Mouse (Mus musculus): ENCODE data around the gene Nox4. TPM values are rescaled to one million over a fixed set of nuclear protein-coding genes. Genes with fewer than 3 reads are reported as not detected.
A peak's percentile ranks its signal among the peaks of the same experiment; 100 is the strongest.

The Nox4 gene
- polyA plus RNA-seq, 1 experiment from 2014 or later: 2.5 TPM

DNA sequence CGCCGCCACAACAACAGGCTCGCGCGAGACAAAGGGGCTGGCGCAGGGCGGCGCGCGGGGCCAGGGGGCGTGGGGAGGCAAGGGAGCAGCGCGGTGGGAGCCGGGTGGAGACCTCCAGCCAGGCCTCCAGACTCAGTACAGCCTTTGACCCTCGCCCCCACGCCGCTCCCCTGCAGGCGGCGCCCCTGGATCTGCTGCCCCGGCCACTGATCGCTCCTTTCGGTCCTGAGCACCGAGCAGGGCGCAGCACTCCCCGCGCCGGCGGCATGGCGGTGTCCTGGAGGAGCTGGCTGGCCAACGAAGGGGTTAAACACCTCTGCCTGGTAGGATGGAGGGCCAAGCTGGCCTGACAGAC is 661 bp downstream of the Nox4 start:
- Histone ChIP-seq H3K36me3 (ENCODE audit: control insufficient read depth, insufficient read depth, low read length) (no peaks in the 10 kb centered on the region), H3K4me3 (ENCODE audit: low read depth, low read length) (peak overlapping the region; percentile 63), H3K27ac (ENCODE audit: low read depth, low read length) (peak overlapping the region; percentile 53; the same call in 1 of the 2 replicates), H3K4me2 (ENCODE audit: low read depth) (peak overlapping the region; percentile 59), H3K9ac (ENCODE audit: low read length) (peak overlapping the region; percentile 91), H3K27me3 (ENCODE audit: control insufficient read depth, insufficient read depth, low read length) (no peaks in the 10 kb centered on the region), H3K4me1 (ENCODE audit: control insufficient read depth, insufficient read depth, low read length) (no peaks in the 10 kb centered on the region), H3K9me3 (ENCODE audit: control insufficient read depth, low read length) (no peaks in the 10 kb centered on the region)
- ATAC-seq (ENCODE audit: insufficient read depth, low FRiP score, low TSS enrichment) (peak; percentile 94), DNase-seq (ENCODE audit: low spot score) (peak; percentile 72)
- under 1% methylated on average over 21 of the region's 30 CpGs for WGBS

DNA sequence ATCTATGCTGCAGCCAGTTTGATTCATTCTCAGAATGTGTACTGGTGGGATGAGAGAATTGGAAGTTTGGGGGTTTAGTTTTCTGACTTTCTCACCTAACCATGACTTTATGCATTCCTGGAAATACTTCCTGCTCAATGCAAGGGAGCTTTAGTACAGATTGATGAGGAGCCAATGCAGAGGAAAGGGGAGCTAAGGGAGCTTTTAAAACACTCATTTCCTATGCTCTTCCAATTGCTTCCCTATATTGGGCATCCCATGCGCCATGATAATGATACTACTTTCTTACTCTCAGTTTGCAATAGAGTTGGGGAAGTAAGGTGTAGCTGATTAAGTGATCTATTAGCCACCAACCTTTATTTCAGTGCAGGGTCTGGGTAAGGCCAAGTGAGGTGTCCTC is 1.0 kb downstream of the Nox4 start:
- no peaks in the 10 kb centered on the region for H3K4me1 ChIP-seq (ENCODE audit: control insufficient read depth, insufficient read depth, low read length)
- no peak for ATAC-seq (ENCODE audit: insufficient read depth, low FRiP score, low TSS enrichment)
- H3K27me3 ChIP-seq (ENCODE audit: control insufficient read depth, insufficient read depth, low read length): no peaks in the 10 kb centered on the region
- WGBS: 57% methylated on average over 1 of the region's 1 CpGs
- H3K27ac ChIP-seq (ENCODE audit: low read depth, low read length): no peak overlapping the region
- H3K9ac ChIP-seq (ENCODE audit: low read length): peak overlapping the region; percentile 91
- no peak for DNase-seq (ENCODE audit: low spot score)
- peak overlapping the region; percentile 59 for H3K4me2 ChIP-seq (ENCODE audit: low read depth)
- peak overlapping the region; percentile 63 for H3K4me3 ChIP-seq (ENCODE audit: low read depth, low read length)
- no peaks in the 10 kb centered on the region for H3K36me3 ChIP-seq (ENCODE audit: control insufficient read depth, insufficient read depth, low read length)
- no peaks in the 10 kb centered on the region for H3K9me3 ChIP-seq (ENCODE audit: control insufficient read depth, low read length)

GRCm38 (mm10) chr7:87247926-87248325 is 2.0 kb downstream of the Nox4 start:
- Histone ChIP-seq H3K9ac (ENCODE audit: low read length) (no peak overlapping the region), H3K4me2 (ENCODE audit: low read depth) (no peak overlapping the region), H3K27me3 (ENCODE audit: control insufficient read depth, insufficient read depth, low read length) (no peaks in the 10 kb centered on the region), H3K36me3 (ENCODE audit: control insufficient read depth, insufficient read depth, low read length) (no peaks in the 10 kb centered on the region), H3K4me1 (ENCODE audit: control insufficient read depth, insufficient read depth, low read length) (no peaks in the 10 kb centered on the region), H3K27ac (ENCODE audit: low read depth, low read length) (no peak overlapping the region), H3K4me3 (ENCODE audit: low read depth, low read length) (no peak overlapping the region), H3K9me3 (ENCODE audit: control insufficient read depth, low read length) (no peaks in the 10 kb centered on the region)
- DNase-seq (ENCODE audit: low spot score) (no peak), ATAC-seq (ENCODE audit: insufficient read depth, low FRiP score, low TSS enrichment) (no peak)
- WGBS: 78% methylated on average over 1 of the region's 1 CpGs

- Histone ChIP-seq H3K4me1 (ENCODE audit: control insufficient read depth, insufficient read depth, low read length) (no peaks in the 10 kb centered on the region), H3K27ac (ENCODE audit: low read depth, low read length) (no peak overlapping the region), H3K36me3 (ENCODE audit: control insufficient read depth, insufficient read depth, low read length) (no peaks in the 10 kb centered on the region), H3K9me3 (ENCODE audit: control insufficient read depth, low read length) (no peaks in the 10 kb centered on the region), H3K4me3 (ENCODE audit: low read depth, low read length) (no peak overlapping the region), H3K4me2 (ENCODE audit: low read depth) (no peak overlapping the region), H3K9ac (ENCODE audit: low read length) (no peak overlapping the region), H3K27me3 (ENCODE audit: control insufficient read depth, insufficient read depth, low read length) (no peaks in the 10 kb centered on the region)
- 76% methylated on average over 4 of the region's 4 CpGs for WGBS
- ATAC-seq (ENCODE audit: insufficient read depth, low FRiP score, low TSS enrichment): no peak
- no peak for DNase-seq (ENCODE audit: low spot score)
These were observed 6.2 kb downstream of the Nox4 start for GRCm38 (mm10) chr7:87252071-87252470.

- H3K9me3 ChIP-seq (ENCODE audit: control insufficient read depth, low read length): no peaks in the 10 kb centered on the region
- H3K27me3 ChIP-seq (ENCODE audit: control insufficient read depth, insufficient read depth, low read length): no peaks in the 10 kb centered on the region
- DNase-seq (ENCODE audit: low spot score): peak; percentile 30
- no peak overlapping the region for H3K4me2 ChIP-seq (ENCODE audit: low read depth)
- H3K4me1 ChIP-seq (ENCODE audit: control insufficient read depth, insufficient read depth, low read length): no peaks in the 10 kb centered on the region
- 10% methylated on average over 1 of the region's 1 CpGs for WGBS
- ATAC-seq (ENCODE audit: insufficient read depth, low FRiP score, low TSS enrichment): no peak
- H3K36me3 ChIP-seq (ENCODE audit: control insufficient read depth, insufficient read depth, low read length): no peaks in the 10 kb centered on the region
- no peak overlapping the region for H3K27ac ChIP-seq (ENCODE audit: low read depth, low read length)
- no peak overlapping the region for H3K4me3 ChIP-seq (ENCODE audit: low read depth, low read length)
- no peak overlapping the region for H3K9ac ChIP-seq (ENCODE audit: low read length)
These were observed 31.3 kb downstream of the Nox4 start for GRCm38 (mm10) chr7:87277225-87277624.

DNA sequence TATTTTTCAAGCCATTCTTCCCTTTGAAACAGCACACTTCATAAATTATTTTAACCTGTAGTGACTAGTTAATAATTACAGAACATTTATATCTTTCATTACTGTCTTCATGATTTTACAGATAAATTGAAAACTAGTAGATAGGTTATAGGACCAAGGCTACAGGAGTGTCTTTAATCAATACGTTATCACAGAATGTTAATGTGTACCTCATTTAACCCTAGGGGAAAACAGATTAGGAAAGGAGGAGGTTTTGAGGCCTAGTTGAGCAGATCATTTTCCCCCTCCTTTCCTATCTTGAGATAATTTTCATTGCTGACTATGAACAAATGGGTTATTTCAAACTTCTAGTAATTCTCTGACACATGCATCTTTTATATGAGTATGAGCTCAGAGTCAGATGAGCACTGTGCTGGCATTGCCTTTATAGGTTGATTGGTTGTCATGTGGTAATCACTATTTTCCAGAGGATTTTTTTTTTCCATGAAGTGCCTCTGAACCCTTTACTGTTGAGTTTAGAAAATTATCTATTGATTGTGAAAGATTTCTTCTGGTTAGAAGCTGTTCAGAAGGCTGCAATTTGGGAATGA is 57.9 kb downstream of the Nox4 start:
- 86% methylated on average over 1 of the region's 1 CpGs for WGBS
- no peak overlapping the region for H3K4me3 ChIP-seq (ENCODE audit: low read depth, low read length)

DNA sequence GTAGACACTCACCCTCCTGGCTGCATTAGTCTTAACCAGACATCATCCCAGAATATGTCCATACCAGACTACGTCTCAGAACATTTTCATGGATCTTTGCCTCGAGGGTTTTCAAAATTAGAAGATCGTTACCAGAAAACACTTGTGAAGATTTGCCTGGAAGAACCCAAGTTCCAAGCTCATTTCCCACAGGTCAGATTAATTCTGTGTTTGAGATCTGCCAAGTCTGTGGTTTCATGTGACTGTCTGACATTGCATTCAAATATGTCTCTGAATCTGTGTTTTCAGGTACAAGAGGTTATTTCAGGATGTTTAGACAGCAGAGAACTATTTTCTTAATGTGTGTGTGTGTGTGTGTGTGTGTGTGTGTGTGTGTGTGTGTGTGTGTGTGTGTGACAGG is 75.7 kb downstream of the Nox4 start:
- ATAC-seq (ENCODE audit: insufficient read depth, low FRiP score, low TSS enrichment): no peak
- no peak overlapping the region for H3K4me2 ChIP-seq (ENCODE audit: low read depth)
- no peak overlapping the region for H3K4me3 ChIP-seq (ENCODE audit: low read depth, low read length)
- DNase-seq (ENCODE audit: low spot score): no peak
- H3K27me3 ChIP-seq (ENCODE audit: control insufficient read depth, insufficient read depth, low read length): no peaks in the 10 kb centered on the region
- no peaks in the 10 kb centered on the region for H3K4me1 ChIP-seq (ENCODE audit: control insufficient read depth, insufficient read depth, low read length)
- H3K27ac ChIP-seq (ENCODE audit: low read depth, low read length): no peak overlapping the region
- 98% methylated on average over 3 of the region's 3 CpGs for WGBS
- H3K9ac ChIP-seq (ENCODE audit: low read length): no peak overlapping the region
- no peaks in the 10 kb centered on the region for H3K36me3 ChIP-seq (ENCODE audit: control insufficient read depth, insufficient read depth, low read length)
- H3K9me3 ChIP-seq (ENCODE audit: control insufficient read depth, low read length): no peaks in the 10 kb centered on the region

More for the DNA sequence above, 57.9 kb downstream of the Nox4 start:
- H3K9me3 ChIP-seq (ENCODE audit: control insufficient read depth, low read length): no peaks in the 10 kb centered on the region
- DNase-seq (ENCODE audit: low spot score) (no peak), ATAC-seq (ENCODE audit: insufficient read depth, low FRiP score, low TSS enrichment) (no peak)
- no peak overlapping the region for H3K9ac ChIP-seq (ENCODE audit: low read length)
- no peak overlapping the region for H3K4me2 ChIP-seq (ENCODE audit: low read depth)
- no peaks in the 10 kb centered on the region for H3K4me1 ChIP-seq (ENCODE audit: control insufficient read depth, insufficient read depth, low read length)
- no peaks in the 10 kb centered on the region for H3K36me3 ChIP-seq (ENCODE audit: control insufficient read depth, insufficient read depth, low read length)
- no peaks in the 10 kb centered on the region for H3K27me3 ChIP-seq (ENCODE audit: control insufficient read depth, insufficient read depth, low read length)
- no peak overlapping the region for H3K27ac ChIP-seq (ENCODE audit: low read depth, low read length)

- H3K9ac ChIP-seq (ENCODE audit: low read length): no peak overlapping the region
- 90% methylated on average over 1 of the region's 1 CpGs for WGBS
- no peaks in the 10 kb centered on the region for H3K4me1 ChIP-seq (ENCODE audit: control insufficient read depth, insufficient read depth, low read length)
- DNase-seq (ENCODE audit: low spot score) (no peak), ATAC-seq (ENCODE audit: insufficient read depth, low FRiP score, low TSS enrichment) (no peak)
- no peaks in the 10 kb centered on the region for H3K9me3 ChIP-seq (ENCODE audit: control insufficient read depth, low read length)
- H3K4me3 ChIP-seq (ENCODE audit: low read depth, low read length): no peak overlapping the region
- H3K27me3 ChIP-seq (ENCODE audit: control insufficient read depth, insufficient read depth, low read length): no peaks in the 10 kb centered on the region
- H3K4me2 ChIP-seq (ENCODE audit: low read depth): no peak overlapping the region
- no peaks in the 10 kb centered on the region for H3K36me3 ChIP-seq (ENCODE audit: control insufficient read depth, insufficient read depth, low read length)
- H3K27ac ChIP-seq (ENCODE audit: low read depth, low read length): no peak overlapping the region
These were observed 76.2 kb downstream of the Nox4 start for GRCm38 (mm10) chr7:87322085-87322484.

- 90% methylated on average over 5 of the region's 5 CpGs for WGBS
- H3K27ac ChIP-seq (ENCODE audit: low read depth, low read length): no peak overlapping the region
- no peaks in the 10 kb centered on the region for H3K4me1 ChIP-seq (ENCODE audit: control insufficient read depth, insufficient read depth, low read length)
- H3K9me3 ChIP-seq (ENCODE audit: control insufficient read depth, low read length): no peaks in the 10 kb centered on the region
- DNase-seq (ENCODE audit: low spot score): no peak
- H3K36me3 ChIP-seq (ENCODE audit: control insufficient read depth, insufficient read depth, low read length): no peaks in the 10 kb centered on the region
- H3K9ac ChIP-seq (ENCODE audit: low read length): no peak overlapping the region
- no peak overlapping the region for H3K4me2 ChIP-seq (ENCODE audit: low read depth)
- no peak overlapping the region for H3K4me3 ChIP-seq (ENCODE audit: low read depth, low read length)
- ATAC-seq (ENCODE audit: insufficient read depth, low FRiP score, low TSS enrichment): no peak
- no peaks in the 10 kb centered on the region for H3K27me3 ChIP-seq (ENCODE audit: control insufficient read depth, insufficient read depth, low read length)
These were observed 85.1 kb downstream of the Nox4 start for GRCm38 (mm10) chr7:87330782-87331558.
